Mouse (Mus musculus) testis, adult 2 months (tissue): ENCODE results near the gene Lrrc26.

Experiments used
- CTCF ChIP-seq: fragments of 200-500 bp; IDR thresholded peaks from 2 replicates; pipeline ENCODE4 v1.5.1; 2012; ENCODE audit warnings: low read depth, mild to moderate bottlenecking, inconsistent platforms, low read length, moderate library complexity; ENCODE audit not compliant: control insufficient read depth, insufficient read depth, insufficient replicate concordance
- POLR2A ChIP-seq: fragments of 200-500 bp; IDR thresholded peaks from 2 replicates; pipeline ENCODE4 v1.6.1; 2012; ENCODE audit warnings: low read depth, mild to moderate bottlenecking, inconsistent platforms, low read length, moderate library complexity; ENCODE audit not compliant: control insufficient read depth

GRCm38 (mm10) chr2:25285551-25285950 lies 4.2 kb upstream of the Lrrc26 start:
- TF ChIP-seq CTCF (no peak), POLR2A (no peak)
